Mouse (Mus musculus): Measurements from ENCODE around the gene Dclre1b.

The Dclre1b gene

DNA sequence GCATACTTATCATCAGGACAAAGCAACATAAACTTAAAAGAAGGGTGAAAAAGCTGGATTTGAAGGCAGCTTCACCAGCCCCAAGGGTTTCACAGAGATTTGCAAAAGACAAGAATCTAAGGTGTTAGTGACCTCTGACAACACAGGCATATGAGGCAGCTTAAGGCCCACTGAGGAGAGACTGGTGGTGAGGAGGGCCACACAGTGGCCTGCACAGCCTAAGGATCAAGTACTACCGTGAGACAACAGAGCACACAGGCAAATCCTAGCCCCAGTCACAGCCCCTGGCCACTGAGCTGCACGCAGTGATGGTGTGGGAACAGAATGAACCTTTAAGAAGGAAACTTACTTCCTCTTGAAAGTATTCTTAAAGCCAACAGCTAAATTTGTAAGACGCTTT, 35.7 kb downstream of the Dclre1b start:
- DNase-seq (ENCODE audit: low read depth, low spot score) = no peak

GRCm38 (mm10) chr3:103772846-103773245, 36.4 kb downstream of the Dclre1b start:
- no peak for DNase-seq (ENCODE audit: low read depth, low spot score)

GRCm38 (mm10) chr3:103771531-103772130, 37.6 kb downstream of the Dclre1b start:
- no peak for DNase-seq (ENCODE audit: low read depth, low spot score)

GRCm38 (mm10) chr3:103766789-103767188, 42.5 kb downstream of the Dclre1b start:
- no peak for DNase-seq (ENCODE audit: low read depth, low spot score)

- no peak for DNase-seq (ENCODE audit: low read depth, low spot score)
Measured at GRCm38 (mm10) chr3:103759261-103759970, 49.8 kb downstream of the Dclre1b start.

DNA sequence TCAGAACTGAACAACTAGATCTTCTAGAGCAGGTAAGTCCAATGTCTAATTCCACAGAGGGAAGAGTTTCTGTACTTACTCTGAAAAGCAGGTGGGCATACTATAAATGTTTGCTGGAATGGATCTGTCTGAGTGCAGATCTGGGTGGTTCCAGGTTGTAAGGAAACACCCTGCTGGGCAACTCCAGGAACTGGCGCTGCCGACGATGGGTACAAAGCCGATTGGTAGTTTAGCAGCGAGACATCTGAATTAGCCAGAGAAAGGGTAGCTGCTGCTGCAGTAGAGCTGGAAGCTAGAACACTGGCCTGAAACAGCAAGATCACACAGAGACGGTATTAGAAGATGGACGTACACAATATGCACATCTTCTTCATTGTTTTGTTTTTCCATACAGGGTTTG, 50.8 kb downstream of the Dclre1b start:
- DNase-seq (ENCODE audit: low read depth, low spot score) = no peak

- DNase-seq (ENCODE audit: low read depth, low spot score) = no peak
Measured at GRCm38 (mm10) chr3:103756920-103757319, 52.3 kb downstream of the Dclre1b start.

DNA sequence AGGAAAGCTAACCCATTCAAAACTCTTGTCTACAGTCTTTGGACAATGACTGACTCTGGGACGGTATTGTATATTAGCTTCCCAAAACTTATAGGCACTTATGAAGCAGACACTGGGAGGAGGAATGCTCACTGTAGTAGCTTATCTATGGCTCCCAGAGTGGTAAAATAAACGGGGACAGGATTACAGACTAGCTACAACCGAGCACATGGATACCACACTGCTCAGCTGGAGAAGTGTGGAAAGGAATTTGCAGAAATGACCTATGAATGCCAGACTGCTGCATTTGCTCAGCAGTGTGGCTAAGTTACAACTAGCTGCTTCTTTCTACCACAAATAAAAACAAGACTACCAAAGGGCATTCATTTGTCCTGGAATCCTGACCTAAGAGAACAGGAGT, 53.9 kb downstream of the Dclre1b start:
- no peak for DNase-seq (ENCODE audit: low read depth, low spot score)

- DNase-seq (ENCODE audit: low read depth, low spot score) = no peak
Measured at GRCm38 (mm10) chr3:103751558-103751957, 57.7 kb downstream of the Dclre1b start.
